13 mouse cellular contexts compared by ENCODE assay signal in genomic region chr6:101318530-101318929, GRCm38 (mm10). TPM values are rescaled to one million over a fixed set of nuclear protein-coding genes. Genes with fewer than 3 reads are reported as not detected.
DNase-seq lines count a peak whose midpoint lies in the region; ATAC-seq and TF ChIP-seq lines count a peak whose summit lies in the region.
"Had no signal": no experiment of that assay in that cellular context is flagged by ENCODE, and none has a peak within 500 bp of the region (broad histone marks: within the 10 kb centered on the region; RNA-seq: fewer than 3 reads in every experiment).

No protein-coding gene starts in this region.

- H3K4me1 ChIP-seq in lung, embryonic 14.5 days (ENCODE audit: insufficient read depth): 0 out of 2 replicates have a peak, but pooled peaks cover 10% of the 10 kb centered on the region
- peaks cover 41% of the 10 kb centered on the region for H3K4me1 ChIP-seq in embryonic facial prominence, embryonic 13.5 days
- peaks cover 9% of the 10 kb centered on the region for H3K4me1 ChIP-seq in neural tube, embryonic 14.5 days (ENCODE audit: control insufficient read depth, insufficient read depth, low read length)
- 0 out of 2 replicates have a peak, but pooled peaks cover 13% of the 10 kb centered on the region for H3K4me1 ChIP-seq in kidney, embryonic 14.5 days (ENCODE audit: control insufficient read depth, insufficient read depth, low read length)

- H3K36me3 ChIP-seq in lung, embryonic 14.5 days (ENCODE audit: insufficient read depth): no peaks in the 10 kb centered on the region; the same call in 1 of the 2 replicates
- no peaks in the 10 kb centered on the region for H3K36me3 ChIP-seq in embryonic facial prominence, embryonic 13.5 days
- no peaks in the 10 kb centered on the region for H3K36me3 ChIP-seq in neural tube, embryonic 14.5 days (ENCODE audit: control insufficient read depth, insufficient read depth, low read length)
- no peaks in the 10 kb centered on the region for H3K36me3 ChIP-seq in kidney, embryonic 14.5 days (ENCODE audit: control insufficient read depth, insufficient read depth, low read length)
- H3K36me3 ChIP-seq: heart, embryonic 10.5 days; midbrain, embryonic 12.5 days had no signal

- intact Hi-C loops in gastrocnemius, adult 2 months (cut with DNase I): no loop called here
- intact Hi-C loops in gastrocnemius, postnatal 14 days (cut with DNase I; ENCODE audit: low total_unique reads): no loop called here

- no peak overlapping the region for H3K4me2 ChIP-seq in lung, embryonic 14.5 days
- H3K4me2 ChIP-seq in embryonic facial prominence, embryonic 13.5 days: no peak overlapping the region
- no peak overlapping the region for H3K4me2 ChIP-seq in neural tube, embryonic 14.5 days (ENCODE audit: low read depth, low read length)
- no peak overlapping the region for H3K4me2 ChIP-seq in kidney, embryonic 14.5 days (replicated peaks; ENCODE audit: low read depth, low read length)
- H3K4me2 ChIP-seq: midbrain, embryonic 12.5 days had no signal

- ATAC-seq in lung, embryonic 14.5 days (ENCODE audit: insufficient read depth): no peak
- ATAC-seq in embryonic facial prominence, embryonic 13.5 days (ENCODE audit: insufficient number of reproducible peaks, insufficient read depth, low FRiP score, low TSS enrichment, low read depth): no peak
- ATAC-seq in neural tube, embryonic 14.5 days (ENCODE audit: low read depth): no peak
- no peak for ATAC-seq in kidney, embryonic 14.5 days (ENCODE audit: low FRiP score, low TSS enrichment)

- H3K27me3 ChIP-seq in lung, embryonic 14.5 days (ENCODE audit: insufficient read depth, low read length): no peaks in the 10 kb centered on the region
- H3K27me3 ChIP-seq in embryonic facial prominence, embryonic 13.5 days: no peaks in the 10 kb centered on the region
- H3K27me3 ChIP-seq in neural tube, embryonic 14.5 days (ENCODE audit: control insufficient read depth, insufficient read depth, low read length): no peaks in the 10 kb centered on the region
- H3K27me3 ChIP-seq in kidney, embryonic 14.5 days (ENCODE audit: control insufficient read depth, insufficient read depth, low read length): no peaks in the 10 kb centered on the region
- H3K27me3 ChIP-seq: midbrain, embryonic 12.5 days had no signal

- no peak overlapping the region for H3K9ac ChIP-seq in lung, embryonic 14.5 days
- H3K9ac ChIP-seq in embryonic facial prominence, embryonic 13.5 days: no peak overlapping the region
- H3K9ac ChIP-seq in neural tube, embryonic 14.5 days (replicated peaks; ENCODE audit: low read depth, low read length): no peak overlapping the region
- H3K9ac ChIP-seq in kidney, embryonic 14.5 days (ENCODE audit: low read depth, low read length): no peak overlapping the region
- H3K9ac ChIP-seq: midbrain, embryonic 12.5 days had no signal

- TF ChIP-seq CTCF in gastrocnemius, adult 2 months (IDR thresholded peaks at IDR 0.05): no peak
- TF ChIP-seq CTCF in lung, embryonic 14.5 days (IDR thresholded peaks at IDR 0.05; ENCODE audit: low read depth): no peak

- DNase-seq in gastrocnemius, adult 2 months: no peak
- DNase-seq in gastrocnemius, postnatal 14 days: no peak
- no peak for DNase-seq in lung, embryonic 14.5 days
- no peak for DNase-seq in lung, postnatal 14 days
- no peak for DNase-seq in adrenal gland, postnatal 25 days
- DNase-seq: cerebellum, adult 9-11 months; retina, postnatal 1 day had no signal

- H3K27ac ChIP-seq in gastrocnemius, adult 2 months: peak overlapping the region; percentile 93
- peak overlapping the region; percentile 20; the same call in 1 of the 2 replicates for H3K27ac ChIP-seq in lung, embryonic 14.5 days (ENCODE audit: low read depth)
- peak overlapping the region; percentile 60 for H3K27ac ChIP-seq in embryonic facial prominence, embryonic 13.5 days
- peak overlapping the region; percentile 44; the same call in 1 of the 2 replicates for H3K27ac ChIP-seq in neural tube, embryonic 14.5 days (ENCODE audit: low read depth, low read length)
- H3K27ac ChIP-seq in kidney, embryonic 14.5 days (ENCODE audit: low read depth, low read length): no peak overlapping the region
- H3K27ac ChIP-seq: heart, embryonic 10.5 days; kidney, postnatal 0 days; midbrain, embryonic 12.5 days had no signal

- 50% methylated on average over 6 of the region's 6 CpGs for WGBS in lung, embryonic 14.5 days
- WGBS in embryonic facial prominence, embryonic 13.5 days: 30% methylated on average over 6 of the region's 6 CpGs
- 27% methylated on average over 6 of the region's 6 CpGs for WGBS in neural tube, embryonic 14.5 days
- 61% methylated on average over 6 of the region's 6 CpGs for WGBS in kidney, embryonic 14.5 days

- H3K4me3 ChIP-seq in gastrocnemius, adult 2 months: peak overlapping the region; percentile 31
- H3K4me3 ChIP-seq in lung, embryonic 14.5 days (ENCODE audit: low read depth, low read length): no peak overlapping the region
- no peak overlapping the region for H3K4me3 ChIP-seq in embryonic facial prominence, embryonic 13.5 days
- H3K4me3 ChIP-seq in neural tube, embryonic 14.5 days (ENCODE audit: low read depth, low read length): no peak overlapping the region
- H3K4me3 ChIP-seq in kidney, embryonic 14.5 days (ENCODE audit: low read length): no peak overlapping the region
- H3K4me3 ChIP-seq: heart, embryonic 10.5 days; midbrain, embryonic 12.5 days had no signal

- H3K9me3 ChIP-seq in lung, embryonic 14.5 days (ENCODE audit: low read depth, low read length): no peaks in the 10 kb centered on the region
- H3K9me3 ChIP-seq in embryonic facial prominence, embryonic 13.5 days: no peaks in the 10 kb centered on the region
- H3K9me3 ChIP-seq in neural tube, embryonic 14.5 days (ENCODE audit: control insufficient read depth, low read length): no peaks in the 10 kb centered on the region
- H3K9me3 ChIP-seq in kidney, embryonic 14.5 days (ENCODE audit: control insufficient read depth, low read length): no peaks in the 10 kb centered on the region
- H3K9me3 ChIP-seq: heart, embryonic 10.5 days; midbrain, embryonic 12.5 days had no signal

RNA-seq across cellular contexts. Expression of gene Pdzrn3, which starts 59.2 kb away (rescaled TPM):
- 100 to 1,000 TPM in 1 of 2 experiments, 10 to 100 TPM in 1; 96.6 to 104 TPM for total RNA-seq in gastrocnemius, adult 2 months (2021)
- 10 to 100 TPM; 29.1 to 33.5 TPM for total RNA-seq in gastrocnemius, postnatal 14 days (2021)
- polyA plus RNA-seq in lung, embryonic 14.5 days (2014; fragmentation: Nextera tagmentation; extraction: Ambion mirVana): 14.2 and 14.8 TPM in 2 replicates
- 15.0 and 15.4 TPM in 2 replicates for polyA plus RNA-seq in embryonic facial prominence, embryonic 13.5 days (2015; fragmentation: Nextera tagmentation; extraction: Ambion mirVana)
- 28.4 and 30.0 TPM in 2 replicates for polyA plus RNA-seq in neural tube, embryonic 14.5 days (2014; fragmentation: Nextera tagmentation; extraction: Ambion mirVana)
- 8.4 and 12.1 TPM in 2 replicates for polyA plus RNA-seq in kidney, embryonic 14.5 days (2014; fragmentation: Nextera tagmentation; extraction: Ambion mirVana)
- total RNA-seq in adrenal gland, postnatal 25 days (2021): 16.6 and 22.2 TPM in 2 replicates
